Mouse (Mus musculus) erythroblast, embryonic 14.5 days (primary cell): Measurements from ENCODE around the gene Zfand3.

Source experiments
- GATA1 ChIP-seq: IDR thresholded peaks from 2 replicates; pipeline ENCODE4 v1.6.1; 2012; ENCODE audit warnings: low read length, inconsistent platforms, mixed read lengths
- TAL1 ChIP-seq: IDR thresholded peaks from 3 replicates; pipeline ENCODE4 v1.6.1; 2012; ENCODE audit warnings: low read length, inconsistent platforms, mixed read lengths

DNA sequence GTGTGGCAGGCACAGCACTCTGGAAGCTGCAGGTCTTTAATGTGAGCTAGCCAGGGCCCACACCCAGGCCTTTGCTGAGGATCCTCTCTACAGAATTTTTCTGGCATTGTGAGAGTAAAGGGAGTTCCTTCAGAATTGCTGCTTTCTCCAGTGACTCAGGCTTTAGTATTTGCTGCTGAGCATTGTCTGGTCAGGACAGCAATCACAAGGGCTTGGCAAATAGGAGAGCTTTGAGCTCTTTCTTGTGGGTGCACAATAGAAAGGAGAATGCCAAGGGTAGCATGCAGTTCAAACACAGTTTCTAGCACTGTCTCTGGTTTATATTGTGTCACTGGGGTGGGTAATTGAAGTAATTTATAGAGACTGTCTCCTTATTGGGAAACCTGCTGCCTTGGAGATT lies 3.9 kb downstream of the Zfand3 start:
- TF ChIP-seq GATA1, result no peak
- no peak for TF ChIP-seq TAL1
